Mouse (Mus musculus): ENCODE data around the gene Pnck. TPM values are rescaled to one million over a fixed set of nuclear protein-coding genes. Genes with fewer than 3 reads are reported as not detected.

Pnck gene
- polyA plus RNA-seq, 1 experiment from 2014 or later = 11.0 TPM

DNA sequence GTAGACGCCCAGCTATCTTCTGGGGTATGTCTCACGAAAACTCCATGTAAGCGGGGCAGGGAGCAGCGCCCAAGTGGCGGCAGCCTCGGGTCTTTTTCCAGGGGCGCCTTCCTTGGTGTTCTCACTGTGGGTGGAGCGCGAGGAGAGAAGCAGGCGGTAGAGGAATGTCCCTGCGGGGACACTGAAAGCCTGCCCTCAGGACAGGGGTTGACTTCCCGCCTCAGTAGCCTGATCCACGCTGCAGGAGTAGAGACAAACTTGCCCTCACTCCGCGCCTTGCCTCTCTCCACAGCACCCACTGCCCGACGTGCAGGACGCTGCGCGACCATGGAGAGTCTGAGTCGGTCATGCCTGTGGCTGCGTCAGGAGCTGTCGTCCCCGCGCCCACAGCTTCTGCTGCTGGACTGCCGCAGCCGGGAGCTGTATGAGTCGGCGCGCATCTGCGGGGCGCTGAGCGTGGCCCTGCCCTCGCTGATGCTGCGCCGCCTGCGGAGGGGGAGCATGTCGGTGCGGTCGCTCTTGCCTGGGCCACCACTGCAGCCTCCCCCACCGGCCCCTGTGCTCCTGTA lies 19.9 kb downstream of the Pnck start:
- Histone ChIP-seq H3K4me2 (peak overlapping the region; percentile 75), H3K4me1 (replicated peaks) (peaks cover 12% of the 10 kb centered on the region), H3K4me3 (peak overlapping the region; percentile 43), H3K27me3 (replicated peaks) (peaks cover 72% of the 10 kb centered on the region), H3K9ac (peak overlapping the region; percentile 37), H3K36me3 (no peaks in the 10 kb centered on the region), H3K27ac (ENCODE audit: poor library complexity, severe bottlenecking) (no peak overlapping the region), H3K9me3 (replicated peaks) (no peaks in the 10 kb centered on the region)
- no peak for ATAC-seq (ENCODE audit: insufficient number of reproducible peaks, low FRiP score)
- 17% methylated on average over 41 of the region's 41 CpGs for whole genome bisulfite sequencing

DNA sequence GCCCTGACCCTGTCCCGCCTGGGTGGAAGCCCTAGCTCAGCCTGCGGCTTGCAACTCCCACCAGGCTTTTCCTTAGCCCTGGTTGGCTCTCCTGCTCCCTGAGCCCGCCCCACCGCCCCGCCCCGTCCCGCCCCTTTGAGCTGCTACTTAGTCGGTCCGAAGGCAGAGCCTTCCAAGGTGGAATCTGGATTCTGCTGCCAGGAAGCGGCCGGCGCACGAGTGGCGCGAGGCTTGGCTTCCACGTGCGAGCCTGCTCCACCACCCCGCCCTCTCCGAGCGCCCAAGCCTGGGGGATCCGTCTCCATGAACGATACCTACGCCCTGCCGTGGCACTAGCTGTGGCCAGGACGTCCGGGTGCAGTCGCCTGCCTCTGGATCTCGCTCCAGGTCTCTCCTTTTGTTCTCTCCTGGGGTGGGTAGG lies 20.7 kb downstream of the Pnck start, which contains the start of gene Dusp9:
Gene Dusp9, plus strand, starts transcription at position 165 of the 421 bp plus-strand sequence.
- H3K27me3 ChIP-seq (replicated peaks) = peaks cover 80% of the 10 kb centered on the region
- 16% methylated on average over 28 of the region's 28 CpGs for WGBS
- peak within 1 kb of the TSS; percentile 75 for H3K4me2 ChIP-seq
- ATAC-seq (ENCODE audit: insufficient number of reproducible peaks, low FRiP score) = peak; percentile 73
- H3K36me3 ChIP-seq = no peaks in the 10 kb centered on the region
- H3K4me3 ChIP-seq = peak within 1 kb of the TSS; percentile 43
- peaks cover 12% of the 10 kb centered on the region for H3K4me1 ChIP-seq (replicated peaks)
- no peak within 1 kb of the TSS for H3K27ac ChIP-seq (ENCODE audit: poor library complexity, severe bottlenecking)
- peak within 1 kb of the TSS; percentile 50 for H3K9ac ChIP-seq
- no peaks in the 10 kb centered on the region for H3K9me3 ChIP-seq (replicated peaks)

GRCm38 (mm10) chrX:73637415-73637814 lies 22.5 kb downstream of the Pnck start:
- peak overlapping the region; percentile 72 for H3K4me2 ChIP-seq
- H3K27ac ChIP-seq (ENCODE audit: poor library complexity, severe bottlenecking) = no peak overlapping the region
- no peaks in the 10 kb centered on the region for H3K9me3 ChIP-seq (replicated peaks)
- peak overlapping the region; percentile 40 for H3K4me3 ChIP-seq
- peaks cover 12% of the 10 kb centered on the region for H3K4me1 ChIP-seq (replicated peaks)
- WGBS = 17% methylated on average over 16 of the region's 19 CpGs
- H3K27me3 ChIP-seq (replicated peaks) = peaks cover 85% of the 10 kb centered on the region
- ATAC-seq (ENCODE audit: insufficient number of reproducible peaks, low FRiP score) = no peak
- H3K36me3 ChIP-seq = no peaks in the 10 kb centered on the region
- H3K9ac ChIP-seq = 0 out of 2 replicates have a peak overlapping the region, but pooled peaks have one; percentile 47

GRCm38 (mm10) chrX:73635425-73635824 lies 24.5 kb downstream of the Pnck start:
- ATAC-seq (ENCODE audit: insufficient number of reproducible peaks, low FRiP score) = no peak
- Histone ChIP-seq H3K4me2 (peak overlapping the region; percentile 55), H3K9ac (no peak overlapping the region), H3K27me3 (replicated peaks) (peaks cover 81% of the 10 kb centered on the region), H3K4me1 (replicated peaks) (peaks cover 12% of the 10 kb centered on the region), H3K27ac (ENCODE audit: poor library complexity, severe bottlenecking) (no peak overlapping the region), H3K4me3 (peak overlapping the region; percentile 25), H3K9me3 (replicated peaks) (no peaks in the 10 kb centered on the region), H3K36me3 (no peaks in the 10 kb centered on the region)
- 17% methylated on average over 19 of the region's 19 CpGs for WGBS

DNA sequence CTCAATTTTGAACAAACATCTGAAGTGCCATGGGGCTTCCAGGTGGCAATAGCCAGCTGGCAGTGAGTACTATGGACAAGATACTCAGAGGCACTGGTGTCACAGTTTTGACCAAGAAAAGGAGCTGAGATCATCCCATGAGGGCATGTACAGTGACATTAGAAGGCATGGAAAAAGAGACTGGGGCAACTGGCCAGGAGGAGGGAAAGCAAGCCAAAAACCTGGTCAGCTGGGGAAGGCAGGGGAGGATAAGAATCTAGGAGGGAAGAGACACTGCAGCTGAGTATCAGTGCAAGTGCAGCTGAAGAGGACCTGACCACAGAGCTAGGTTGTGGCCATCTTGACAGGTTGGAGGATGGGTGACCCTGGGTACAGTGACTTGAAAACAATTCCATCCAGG lies 32.9 kb downstream of the Pnck start:
- ATAC-seq (ENCODE audit: insufficient number of reproducible peaks, low FRiP score) = no peak

GRCm38 (mm10) chrX:73619890-73620289 lies 40.0 kb downstream of the Pnck start:
- no peaks in the 10 kb centered on the region for H3K9me3 ChIP-seq (replicated peaks)
- H3K36me3 ChIP-seq = no peaks in the 10 kb centered on the region
- H3K9ac ChIP-seq = no peak overlapping the region
- WGBS = 91% methylated on average over 2 of the region's 2 CpGs
- H3K4me1 ChIP-seq (replicated peaks) = no peaks in the 10 kb centered on the region; the same call in 1 of the 2 replicates
- no peak overlapping the region for H3K4me2 ChIP-seq
- no peak overlapping the region for H3K27ac ChIP-seq (ENCODE audit: poor library complexity, severe bottlenecking)
- peaks cover 19% of the 10 kb centered on the region for H3K27me3 ChIP-seq (replicated peaks)
- no peak overlapping the region for H3K4me3 ChIP-seq
- ATAC-seq (ENCODE audit: insufficient number of reproducible peaks, low FRiP score) = no peak

More for the DNA sequence above, 32.9 kb downstream of the Pnck start:
- H3K27ac ChIP-seq (ENCODE audit: poor library complexity, severe bottlenecking) = no peak overlapping the region
- no peaks in the 10 kb centered on the region for H3K9me3 ChIP-seq (replicated peaks)
- no peaks in the 10 kb centered on the region for H3K36me3 ChIP-seq
- no peaks in the 10 kb centered on the region for H3K4me1 ChIP-seq (replicated peaks)
- H3K9ac ChIP-seq = no peak overlapping the region
- H3K27me3 ChIP-seq (replicated peaks) = peaks cover 34% of the 10 kb centered on the region
- no peak overlapping the region for H3K4me2 ChIP-seq
- H3K4me3 ChIP-seq = no peak overlapping the region

DNA sequence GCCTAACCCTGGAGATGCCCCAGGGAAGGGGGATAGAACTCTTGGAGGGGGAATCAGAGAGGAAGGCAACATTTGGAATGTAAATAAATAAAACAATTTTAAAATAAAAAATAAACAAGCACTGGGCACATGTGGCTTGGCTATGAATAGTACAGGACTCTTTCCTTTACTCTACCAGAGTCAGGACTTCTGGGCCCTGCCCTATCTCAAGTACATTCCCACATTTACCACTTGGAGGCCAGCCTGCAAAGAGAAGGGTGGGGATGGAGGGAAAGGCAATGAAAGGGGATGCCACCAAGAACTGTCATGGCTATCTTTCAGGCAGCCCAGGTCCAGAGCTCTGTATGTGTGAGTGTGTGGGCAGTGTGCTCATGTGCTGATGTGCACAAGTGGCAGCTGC lies 40.5 kb downstream of the Pnck start:
- H3K9me3 ChIP-seq (replicated peaks) = no peaks in the 10 kb centered on the region
- no peak for ATAC-seq (ENCODE audit: insufficient number of reproducible peaks, low FRiP score)
- no peak overlapping the region for H3K9ac ChIP-seq
- no peaks in the 10 kb centered on the region; the same call in 1 of the 2 replicates for H3K4me1 ChIP-seq (replicated peaks)
- peaks cover 22% of the 10 kb centered on the region for H3K27me3 ChIP-seq (replicated peaks)
- no peak overlapping the region for H3K4me2 ChIP-seq
- no peaks in the 10 kb centered on the region for H3K36me3 ChIP-seq
- no peak overlapping the region for H3K27ac ChIP-seq (ENCODE audit: poor library complexity, severe bottlenecking)
- H3K4me3 ChIP-seq = no peak overlapping the region

DNA sequence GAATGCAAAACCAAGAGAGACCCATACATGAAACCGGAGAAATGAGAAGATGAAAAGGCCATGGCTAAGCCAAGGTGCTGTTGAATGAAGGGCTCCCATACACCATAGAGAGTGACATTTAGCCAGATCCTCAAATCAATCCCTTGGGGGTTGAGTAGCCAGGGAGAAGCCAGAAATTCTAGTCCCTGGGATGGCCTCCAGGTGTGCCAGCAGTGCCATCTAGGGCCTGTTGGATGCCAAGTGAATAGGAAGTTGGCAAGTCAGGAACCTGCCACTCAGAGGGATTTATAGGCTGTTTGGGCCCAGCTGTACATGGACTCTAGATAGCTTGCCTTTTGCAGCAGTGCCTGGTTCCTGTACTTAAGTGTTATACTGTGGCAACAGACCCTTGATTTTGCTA lies 44.0 kb downstream of the Pnck start:
- Histone ChIP-seq H3K9me3 (replicated peaks) (no peaks in the 10 kb centered on the region), H3K4me3 (no peak overlapping the region), H3K27ac (ENCODE audit: poor library complexity, severe bottlenecking) (no peak overlapping the region), H3K36me3 (no peaks in the 10 kb centered on the region), H3K27me3 (replicated peaks) (peaks cover 25% of the 10 kb centered on the region), H3K4me2 (no peak overlapping the region), H3K4me1 (replicated peaks) (no peaks in the 10 kb centered on the region; the same call in 1 of the 2 replicates), H3K9ac (no peak overlapping the region)
- no peak for ATAC-seq (ENCODE audit: insufficient number of reproducible peaks, low FRiP score)
- WGBS = 85% methylated on average over 1 of the region's 1 CpGs

GRCm38 (mm10) chrX:73613665-73614064 lies 46.3 kb downstream of the Pnck start:
- Histone ChIP-seq H3K4me3 (no peak overlapping the region), H3K9me3 (replicated peaks) (no peaks in the 10 kb centered on the region), H3K4me2 (no peak overlapping the region), H3K27ac (ENCODE audit: poor library complexity, severe bottlenecking) (no peak overlapping the region), H3K9ac (no peak overlapping the region), H3K36me3 (no peaks in the 10 kb centered on the region), H3K4me1 (replicated peaks) (no peaks in the 10 kb centered on the region; the same call in 1 of the 2 replicates), H3K27me3 (replicated peaks) (peaks cover 25% of the 10 kb centered on the region)
- 71% methylated on average over 4 of the region's 4 CpGs for WGBS
- no peak for ATAC-seq (ENCODE audit: insufficient number of reproducible peaks, low FRiP score)

Other genes with a start within 250 kb of the Pnck start
- gene Zfp92, start 249.0 kb downstream of the Pnck start, polyA plus RNA-seq (2016; fragmentation: Nextera tagmentation; extraction: Ambion mirVana) = not detected in 2 replicates
- not detected in 2 replicates for gene Trex2, start 224.8 kb downstream of the Pnck start, polyA plus RNA-seq (2016; fragmentation: Nextera tagmentation; extraction: Ambion mirVana)
- 61.4 and 63.0 TPM in 2 replicates for gene Haus7, start 201.1 kb downstream of the Pnck start, polyA plus RNA-seq (2016; fragmentation: Nextera tagmentation; extraction: Ambion mirVana)
- 71.9 and 72.9 TPM in 2 replicates for gene Bgn, start 176.5 kb downstream of the Pnck start, polyA plus RNA-seq (2016; fragmentation: Nextera tagmentation; extraction: Ambion mirVana)
- gene Atp2b3, start 157.0 kb downstream of the Pnck start, polyA plus RNA-seq (2016; fragmentation: Nextera tagmentation; extraction: Ambion mirVana) = 0.41 and 0.48 TPM in 2 replicates
- gene Dusp9, start 20.7 kb downstream of the Pnck start, polyA plus RNA-seq (2016; fragmentation: Nextera tagmentation; extraction: Ambion mirVana) = 9.8 and 10.3 TPM in 2 replicates
- 8.8 and 9.8 TPM in 2 replicates for gene Slc6a8, start 13.0 kb upstream of the Pnck start, polyA plus RNA-seq (2016; fragmentation: Nextera tagmentation; extraction: Ambion mirVana)
- gene Bcap31, start 56.1 kb upstream of the Pnck start, polyA plus RNA-seq (2016; fragmentation: Nextera tagmentation; extraction: Ambion mirVana) = 154 and 176 TPM in 2 replicates
- 12.2 and 12.6 TPM in 2 replicates for gene Abcd1, start 56.5 kb upstream of the Pnck start, polyA plus RNA-seq (2016; fragmentation: Nextera tagmentation; extraction: Ambion mirVana)
- 0.43 and 0.62 TPM in 2 replicates for gene Plxnb3, start 97.0 kb upstream of the Pnck start, polyA plus RNA-seq (2016; fragmentation: Nextera tagmentation; extraction: Ambion mirVana)
- 72.5 and 75.2 TPM in 2 replicates for gene Srpk3, start 114.3 kb upstream of the Pnck start, polyA plus RNA-seq (2016; fragmentation: Nextera tagmentation; extraction: Ambion mirVana)
- gene Idh3g, start 126.8 kb upstream of the Pnck start, polyA plus RNA-seq (2016; fragmentation: Nextera tagmentation; extraction: Ambion mirVana) = 270 and 279 TPM in 2 replicates
- 144 and 145 TPM in 2 replicates for gene Ssr4, start 126.9 kb upstream of the Pnck start, polyA plus RNA-seq (2016; fragmentation: Nextera tagmentation; extraction: Ambion mirVana)
- gene Pdzd4, start 164.9 kb upstream of the Pnck start, polyA plus RNA-seq (2016; fragmentation: Nextera tagmentation; extraction: Ambion mirVana) = 0.42 and 0.54 TPM in 2 replicates
- gene Avpr2, start 232.0 kb upstream of the Pnck start, polyA plus RNA-seq (2016; fragmentation: Nextera tagmentation; extraction: Ambion mirVana) = not detected in 2 replicates
- 0.58 and 0.73 TPM in 2 replicates for gene L1cam, start 236.0 kb upstream of the Pnck start, polyA plus RNA-seq (2016; fragmentation: Nextera tagmentation; extraction: Ambion mirVana)

Measured in heart, embryonic 12.5 days (tissue).